Mouse (Mus musculus): ENCODE measurements around the gene Trmu. TPM values are rescaled to one million over a fixed set of nuclear protein-coding genes. Genes with fewer than 3 reads are reported as not detected.
A peak's percentile ranks its signal among the peaks of the same experiment; 100 is the strongest.
"Not testable (repeated sequence)": the region's sequence is repeated elsewhere in the genome, so short reads cannot be mapped to it uniquely, and the experiment has no call there.

Trmu gene
- polyA plus RNA-seq, 1 experiment = 21.4 TPM

- Histone ChIP-seq H3K79me2 (ENCODE audit: control insufficient read depth, insufficient read depth) (no peaks in the 10 kb centered on the region), H3K4me2 (ENCODE audit: low read depth) (no peak overlapping the region), H3ac (ENCODE audit: control insufficient read depth, insufficient read length) (no peak overlapping the region), H3K36me3 (ENCODE audit: control insufficient read depth, insufficient read depth) (no peaks in the 10 kb centered on the region), H3K4me3 (no peak overlapping the region), H3K27me3 (ENCODE audit: control insufficient read depth, insufficient read depth, insufficient read length) (peaks cover 42% of the 10 kb centered on the region)
- TF ChIP-seq TCF3 (IDR thresholded peaks at IDR 0.05; ENCODE audit: insufficient read length, low read depth) (no peak), TCF12 (IDR thresholded peaks at IDR 0.05; ENCODE audit: insufficient read depth, poor library complexity, severe bottlenecking) (no peak), CEBPB (IDR thresholded peaks at IDR 0.05; ENCODE audit: insufficient read depth, poor library complexity, severe bottlenecking) (no peak), E2F4 (IDR thresholded peaks at IDR 0.05; ENCODE audit: insufficient read depth) (no peak), POLR2AphosphoS2 (IDR thresholded peaks at IDR 0.05; ENCODE audit: insufficient read length, low read depth) (no peak), MYOG (IDR thresholded peaks at IDR 0.05; ENCODE audit: control insufficient read depth in 1 of 3, insufficient read depth in 1 of 3, insufficient read length in 2 of 3, low read depth in 2 of 3) (no peak), USF1 (IDR thresholded peaks at IDR 0.05; ENCODE audit: low read depth) (no peak), SRF (IDR thresholded peaks at IDR 0.05; ENCODE audit: control insufficient read depth, insufficient read length, low read depth) (no peak), MYOD1 (IDR thresholded peaks at IDR 0.05; ENCODE audit: control insufficient read depth in 1 of 3, insufficient read length in 2 of 3, low read depth in 2 of 3) (no peak), POLR2A (IDR thresholded peaks at IDR 0.05; ENCODE audit: insufficient read length, low read depth) (no peak), REST (IDR thresholded peaks at IDR 0.05; ENCODE audit: insufficient read depth, insufficient read length) (no peak), MAX (IDR thresholded peaks at IDR 0.05; ENCODE audit: low read depth) (no peak)
These were observed 34.0 kb upstream of the Trmu start for GRCm38 (mm10) chr15:85845071-85845470.

GRCm38 (mm10) chr15:85851656-85852392 lies 27.3 kb upstream of the Trmu start:
- peaks cover 70% of the 10 kb centered on the region for H3K27me3 ChIP-seq (ENCODE audit: control insufficient read depth, insufficient read depth, insufficient read length)
- H3K4me3 ChIP-seq = no peak overlapping the region
- no peak overlapping the region for H3ac ChIP-seq (ENCODE audit: control insufficient read depth, insufficient read length)
- TF ChIP-seq POLR2A (IDR thresholded peaks at IDR 0.05; ENCODE audit: insufficient read length, low read depth) (no peak), MAX (IDR thresholded peaks at IDR 0.05; ENCODE audit: low read depth) (no peak), E2F4 (IDR thresholded peaks at IDR 0.05; ENCODE audit: insufficient read depth) (no peak), REST (IDR thresholded peaks at IDR 0.05; ENCODE audit: insufficient read depth, insufficient read length) (no peak), MYOD1 (IDR thresholded peaks at IDR 0.05; ENCODE audit: control insufficient read depth in 1 of 3, insufficient read length in 2 of 3, low read depth in 2 of 3) (no peak), SRF (IDR thresholded peaks at IDR 0.05; ENCODE audit: control insufficient read depth, insufficient read length, low read depth) (no peak), MYOG (IDR thresholded peaks at IDR 0.05; ENCODE audit: control insufficient read depth in 1 of 3, insufficient read depth in 1 of 3, insufficient read length in 2 of 3, low read depth in 2 of 3) (no peak), POLR2AphosphoS2 (IDR thresholded peaks at IDR 0.05; ENCODE audit: insufficient read length, low read depth) (no peak), TCF12 (IDR thresholded peaks at IDR 0.05; ENCODE audit: insufficient read depth, poor library complexity, severe bottlenecking) (no peak), CEBPB (IDR thresholded peaks at IDR 0.05; ENCODE audit: insufficient read depth, poor library complexity, severe bottlenecking) (no peak)
- no peak overlapping the region for H3K4me2 ChIP-seq (ENCODE audit: low read depth)
- H3K79me2 ChIP-seq (ENCODE audit: control insufficient read depth, insufficient read depth) = no peaks in the 10 kb centered on the region
- H3K36me3 ChIP-seq (ENCODE audit: control insufficient read depth, insufficient read depth) = no peaks in the 10 kb centered on the region

- peaks cover under 1% of the 10 kb centered on the region for H3K36me3 ChIP-seq (ENCODE audit: control insufficient read depth, insufficient read depth)
- peak overlapping the region; percentile 99 for H3K4me2 ChIP-seq (ENCODE audit: low read depth)
- peak overlapping the region; percentile 6 for H3ac ChIP-seq (ENCODE audit: control insufficient read depth, insufficient read length)
- H3K4me3 ChIP-seq = peak overlapping the region; percentile 87
- no peak for TF ChIP-seq REST (IDR thresholded peaks at IDR 0.05; ENCODE audit: insufficient read depth, insufficient read length)
- no peak for TF ChIP-seq MYOG (IDR thresholded peaks at IDR 0.05; ENCODE audit: control insufficient read depth in 1 of 3, insufficient read depth in 1 of 3, insufficient read length in 2 of 3, low read depth in 2 of 3)
- no peak for TF ChIP-seq CEBPB (IDR thresholded peaks at IDR 0.05; ENCODE audit: insufficient read depth, poor library complexity, severe bottlenecking)
- no peak for TF ChIP-seq MAX (IDR thresholded peaks at IDR 0.05; ENCODE audit: low read depth)
- no peak for TF ChIP-seq POLR2A (IDR thresholded peaks at IDR 0.05; ENCODE audit: insufficient read length, low read depth)
- TF ChIP-seq SRF (IDR thresholded peaks at IDR 0.05; ENCODE audit: control insufficient read depth, insufficient read length, low read depth) = no peak
- TF ChIP-seq POLR2AphosphoS2 (IDR thresholded peaks at IDR 0.05; ENCODE audit: insufficient read length, low read depth) = no peak
- TF ChIP-seq E2F4 (IDR thresholded peaks at IDR 0.05; ENCODE audit: insufficient read depth) = no peak
- no peak for TF ChIP-seq MYOD1 (IDR thresholded peaks at IDR 0.05; ENCODE audit: control insufficient read depth in 1 of 3, insufficient read length in 2 of 3, low read depth in 2 of 3)
- TF ChIP-seq USF1 (IDR thresholded peaks at IDR 0.05; ENCODE audit: low read depth) = no peak
- H3K79me2 ChIP-seq (ENCODE audit: control insufficient read depth, insufficient read depth) = peaks cover 29% of the 10 kb centered on the region
- H3K27me3 ChIP-seq (ENCODE audit: control insufficient read depth, insufficient read depth, insufficient read length) = peaks cover 27% of the 10 kb centered on the region
These were observed 20.1 kb upstream of the Trmu start for GRCm38 (mm10) chr15:85858980-85859489.

GRCm38 (mm10) chr15:85859490-85860031 lies 19.6 kb upstream of the Trmu start, which contains the start of gene Gtse1:
Gene Gtse1 (plus strand): TSS chr15:85859745.
- Histone ChIP-seq H3K27me3 (ENCODE audit: control insufficient read depth, insufficient read depth, insufficient read length) (peaks cover 22% of the 10 kb centered on the region), H3ac (ENCODE audit: control insufficient read depth, insufficient read length) (peak within 1 kb of the TSS; percentile 6), H3K79me2 (ENCODE audit: control insufficient read depth, insufficient read depth) (peaks cover 29% of the 10 kb centered on the region), H3K4me2 (ENCODE audit: low read depth) (peak within 1 kb of the TSS; percentile 99), H3K4me3 (peak within 1 kb of the TSS; percentile 87), H3K36me3 (ENCODE audit: control insufficient read depth, insufficient read depth) (peaks cover 4% of the 10 kb centered on the region)
- TF ChIP-seq E2F4 (IDR thresholded peaks at IDR 0.05; ENCODE audit: insufficient read depth) (peak; percentile 97), MYOD1 (IDR thresholded peaks at IDR 0.05; ENCODE audit: control insufficient read depth in 1 of 3, insufficient read length in 2 of 3, low read depth in 2 of 3) (no peak), USF1 (IDR thresholded peaks at IDR 0.05; ENCODE audit: low read depth) (peak; percentile 10), POLR2AphosphoS2 (IDR thresholded peaks at IDR 0.05; ENCODE audit: insufficient read length, low read depth) (peak; percentile 63), POLR2A (IDR thresholded peaks at IDR 0.05; ENCODE audit: insufficient read length, low read depth) (peak; percentile 60)

- H3K4me2 ChIP-seq (ENCODE audit: low read depth); H3K4me3 ChIP-seq; H3K27me3 ChIP-seq (ENCODE audit: control insufficient read depth, insufficient read depth, insufficient read length); H3ac ChIP-seq (ENCODE audit: control insufficient read depth, insufficient read length): not testable (repeated sequence)
- H3K79me2 ChIP-seq (ENCODE audit: control insufficient read depth, insufficient read depth) = peaks cover 15% of the 10 kb centered on the region
- peaks cover 11% of the 10 kb centered on the region for H3K36me3 ChIP-seq (ENCODE audit: control insufficient read depth, insufficient read depth)
These were observed 13.2 kb upstream of the Trmu start for GRCm38 (mm10) chr15:85865913-85866312.

Data from myocyte (in vitro differentiated cells).